Mouse (Mus musculus) retina, postnatal 7 days (tissue): ENCODE results near the gene Exoc7.
"Not testable (repeated sequence)": the region's sequence is repeated elsewhere in the genome, so short reads cannot be mapped to it uniquely, and the experiment has no call there.

Source experiments
- DNase-seq: peaks from one replicate; pipeline ENCODE4 v3.0.0-alpha.2; 2012; ENCODE audit warnings: low read depth, low spot score

Gene Exoc7

DNA sequence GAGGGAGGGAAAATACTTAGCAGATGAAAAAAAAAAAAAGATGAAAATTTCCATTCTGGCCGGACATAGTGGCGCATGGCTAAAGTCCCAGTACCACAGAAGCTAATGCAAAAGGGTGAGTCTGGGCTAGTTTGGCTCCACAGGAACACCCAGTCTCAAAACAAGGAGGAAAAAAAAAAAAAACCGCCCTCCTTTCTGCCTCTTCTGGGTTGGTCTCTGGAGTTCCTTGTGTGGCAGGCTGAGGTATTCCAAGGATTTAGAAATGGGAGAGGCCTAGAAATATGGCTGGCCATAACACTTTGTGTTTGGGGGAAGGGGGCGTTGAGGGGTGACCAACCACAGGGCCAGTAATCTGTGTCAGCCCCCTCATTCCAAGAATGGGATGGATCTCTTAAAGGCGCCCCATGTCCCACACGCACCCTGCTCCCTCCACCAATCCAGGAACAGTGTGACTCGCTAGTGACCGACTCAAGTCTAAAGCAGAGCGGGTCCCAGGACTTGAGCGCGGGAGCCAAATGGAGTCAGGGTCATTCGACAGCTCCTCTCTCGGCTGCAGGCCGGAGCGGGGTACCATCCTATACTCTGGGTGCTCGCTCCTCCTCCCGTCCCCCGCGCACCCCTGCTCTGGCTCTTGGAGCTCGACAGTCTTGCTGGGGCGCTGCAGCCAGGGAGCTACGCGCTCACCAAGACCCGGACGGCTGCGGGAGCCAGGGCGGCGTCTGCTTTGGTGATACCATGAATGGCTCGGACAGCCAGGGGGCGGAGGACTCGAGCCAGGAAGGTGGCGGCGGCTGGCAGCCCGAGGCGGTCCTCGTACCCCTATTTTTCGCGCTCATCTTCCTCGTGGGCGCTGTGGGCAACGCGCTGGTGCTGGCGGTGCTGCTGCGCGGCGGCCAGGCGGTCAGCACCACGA is 26.0 kb downstream of the Exoc7 start, which contains the start of gene Galr2:
Gene Galr2 (plus strand): TSS at position 189 of the 913 bp plus-strand sequence.
- DNase-seq = no peak

- not testable (repeated sequence) for DNase-seq
Observed at GRCm38 (mm10) chr11:116277184-116277583, 29.8 kb downstream of the Exoc7 start.

DNA sequence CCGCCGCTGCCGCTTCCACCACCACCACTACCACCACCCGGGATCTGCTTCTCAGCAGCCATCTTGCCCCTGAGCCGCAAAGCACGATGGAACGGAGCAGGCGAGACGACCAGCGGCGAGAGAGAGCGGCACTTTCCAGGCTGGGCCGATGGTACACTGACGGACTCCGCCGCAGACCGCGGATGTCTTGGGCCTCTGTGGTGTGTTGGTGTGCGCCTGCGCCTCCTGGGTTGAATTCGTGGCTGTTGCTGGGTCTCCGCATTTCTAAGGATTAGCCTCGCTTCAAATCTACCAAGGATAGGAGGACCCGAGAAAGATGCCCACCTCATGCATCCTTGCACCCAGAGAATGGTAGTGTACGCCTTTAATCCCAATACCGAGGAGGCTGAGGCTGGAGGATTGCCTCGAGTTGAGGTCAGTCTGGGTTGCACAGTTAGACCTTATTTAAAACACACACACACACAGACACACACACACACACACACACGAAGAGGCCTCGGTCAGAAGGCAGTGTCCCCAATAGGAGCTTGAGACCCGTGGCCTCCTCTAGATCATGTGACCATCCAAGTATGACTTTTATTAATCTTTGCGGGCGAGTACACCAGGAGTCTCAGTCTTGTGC is 32.9 kb downstream of the Exoc7 start, which contains the start of gene Srp68:
Gene Srp68 (minus strand): TSS at position 173 of the 622 bp plus-strand sequence.
- peak; percentile 91 for DNase-seq

DNA sequence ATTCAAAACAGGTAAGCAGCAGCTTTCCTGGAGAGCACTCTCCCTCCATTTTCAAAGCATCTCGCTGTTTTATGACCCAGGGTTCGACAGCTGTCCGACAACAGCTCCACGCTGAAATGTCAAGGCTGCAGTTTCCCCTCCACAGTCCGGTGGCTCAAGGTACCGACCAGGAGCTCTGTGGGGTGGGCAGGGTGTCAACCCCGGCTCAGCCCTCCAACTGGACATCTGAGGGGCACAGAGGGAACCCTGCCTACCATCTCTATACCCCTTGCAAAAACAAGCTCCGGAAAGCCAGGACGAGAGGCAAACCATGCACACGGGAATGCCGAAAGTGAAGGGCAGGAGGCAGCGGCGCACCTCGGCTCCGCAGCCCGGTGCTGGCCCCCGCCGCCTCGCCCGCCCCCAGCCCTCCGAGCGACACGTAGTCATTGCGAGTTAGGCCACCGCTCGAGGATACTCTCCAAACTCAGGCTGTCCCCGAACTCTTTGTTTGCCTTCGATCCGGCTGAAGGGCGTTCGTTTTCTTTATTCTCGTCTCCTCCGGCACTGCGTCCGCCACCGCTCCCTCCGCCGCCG is 33.5 kb downstream of the Exoc7 start:
- DNase-seq = no peak

DNA sequence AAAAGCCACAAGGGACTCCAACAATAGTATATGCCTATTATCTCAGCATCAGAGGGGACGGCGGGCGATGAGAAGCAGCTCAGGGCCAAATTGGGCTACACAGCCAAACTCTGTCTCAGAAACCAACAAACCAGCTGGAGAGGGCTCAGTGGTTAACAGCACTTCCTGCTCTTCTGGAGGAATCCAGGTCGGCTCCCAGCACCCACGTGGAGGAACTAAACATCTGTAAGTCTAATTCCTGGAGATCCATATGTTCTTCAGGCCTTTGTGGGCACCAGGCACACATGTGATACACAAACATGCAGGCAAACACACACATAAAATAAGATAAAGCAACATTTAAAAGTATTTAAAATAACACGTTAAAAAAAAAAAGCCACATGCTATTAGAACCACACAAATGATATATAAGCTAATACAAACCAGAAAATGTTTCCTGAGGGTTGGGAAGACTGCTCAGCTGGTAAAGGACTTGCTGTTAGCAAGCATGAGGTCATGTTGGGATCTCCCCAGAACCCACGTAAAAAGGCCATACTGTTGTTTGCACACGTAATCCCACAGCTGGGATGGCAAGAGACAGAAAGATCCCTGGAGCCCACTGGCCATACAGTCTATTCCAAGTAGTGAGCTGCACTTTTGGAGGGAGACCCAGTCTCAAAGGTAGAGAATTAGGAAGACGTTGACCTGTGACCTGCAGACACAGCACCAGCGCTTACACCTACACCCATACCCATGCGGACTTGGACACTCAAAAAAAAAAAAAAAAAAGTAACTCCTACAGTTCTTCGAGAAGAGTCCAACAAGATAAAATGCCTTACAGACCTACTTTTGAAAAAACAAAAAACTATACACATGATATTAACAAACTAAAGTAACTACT is 34.2 kb downstream of the Exoc7 start:
- DNase-seq = no peak

GRCm38 (mm10) chr11:116269560-116269959 is 37.5 kb downstream of the Exoc7 start:
- DNase-seq = no peak

GRCm38 (mm10) chr11:116268313-116268712 is 38.7 kb downstream of the Exoc7 start:
- DNase-seq = no peak

DNA sequence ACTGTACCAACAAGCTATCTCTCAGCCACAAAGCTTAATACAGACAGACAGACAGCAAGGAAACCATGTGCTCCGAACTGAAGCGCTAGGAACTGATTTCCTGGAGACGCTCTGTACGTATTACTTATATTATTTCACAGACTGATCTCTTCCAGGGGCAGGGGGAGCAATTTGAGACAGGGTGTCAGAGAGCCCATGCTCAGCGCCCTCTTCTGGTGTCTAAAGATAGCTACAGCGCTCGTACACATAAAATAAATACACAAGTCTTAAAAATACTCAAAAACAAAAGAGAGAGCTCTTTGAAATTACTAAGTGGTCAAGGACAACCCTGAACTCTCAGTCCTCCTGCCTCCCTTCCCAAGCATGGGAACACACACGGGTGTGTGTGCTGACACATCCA is 39.4 kb downstream of the Exoc7 start:
- DNase-seq = no peak

GRCm38 (mm10) chr11:116265850-116266249 is 41.2 kb downstream of the Exoc7 start:
- no peak for DNase-seq

- no peak for DNase-seq
Observed at GRCm38 (mm10) chr11:116265352-116265751, 41.7 kb downstream of the Exoc7 start.

DNA sequence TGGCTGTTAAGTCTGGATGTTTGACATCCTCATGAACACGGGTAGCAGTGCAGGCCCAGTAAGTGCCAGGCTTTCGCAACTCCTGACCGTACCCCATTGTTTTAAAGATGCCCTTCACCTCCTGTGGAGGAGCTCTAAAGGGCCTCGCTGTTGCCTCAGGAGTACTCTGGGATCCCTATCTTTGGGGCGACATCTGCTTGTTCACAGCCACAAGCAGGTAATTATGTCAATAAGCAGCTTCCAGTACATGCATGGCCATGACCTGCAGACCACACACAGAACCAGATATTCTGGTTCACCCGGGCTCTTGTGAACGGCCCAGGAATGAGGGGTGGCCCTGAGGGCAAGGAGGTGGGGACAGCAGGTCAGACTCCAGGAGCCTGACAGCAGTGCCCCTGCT is 46.8 kb downstream of the Exoc7 start:
- DNase-seq = no peak

DNA sequence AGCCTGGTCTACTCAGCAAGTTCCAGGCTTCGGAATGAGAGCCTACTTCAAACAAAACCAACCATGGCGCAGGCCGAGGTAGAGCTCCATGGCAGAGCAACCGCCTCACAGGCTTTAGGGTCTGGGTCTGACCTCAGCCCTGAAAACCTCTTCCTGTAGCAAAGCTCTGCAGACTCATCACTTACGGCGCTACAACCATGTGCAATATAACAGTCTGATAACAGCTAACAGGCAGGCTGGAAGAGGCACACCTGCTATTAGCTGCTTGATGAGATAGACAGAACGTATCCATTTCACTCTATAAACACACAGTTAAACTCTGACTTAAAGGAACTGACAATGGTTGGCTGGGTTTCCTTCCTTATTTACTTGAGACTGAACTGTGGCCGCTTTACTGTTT is 47.6 kb downstream of the Exoc7 start:
- DNase-seq = no peak

- DNase-seq = no peak
Observed at GRCm38 (mm10) chr11:116255982-116256675, 50.9 kb downstream of the Exoc7 start.

GRCm38 (mm10) chr11:116255090-116255981 is 51.7 kb downstream of the Exoc7 start:
- no peak for DNase-seq

DNA sequence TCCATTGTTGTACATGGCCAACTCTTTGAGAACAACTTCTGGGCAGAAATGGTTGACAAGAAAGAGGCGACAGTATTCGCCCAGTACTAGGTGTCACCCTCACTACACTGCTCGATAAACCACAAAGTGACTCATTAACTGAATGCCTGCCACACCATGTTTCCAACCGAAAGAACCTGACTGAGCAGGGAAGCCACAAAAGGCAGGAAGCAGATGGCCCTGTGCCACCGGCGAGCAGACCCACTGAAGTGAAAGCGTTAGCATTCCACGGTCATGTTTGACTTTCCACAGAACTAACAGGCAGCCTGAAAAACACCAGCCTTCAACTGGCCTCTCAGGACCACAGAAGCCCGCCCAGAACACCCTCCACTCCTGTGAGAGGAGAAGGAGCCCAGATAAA is 52.4 kb downstream of the Exoc7 start:
- DNase-seq = no peak

DNA sequence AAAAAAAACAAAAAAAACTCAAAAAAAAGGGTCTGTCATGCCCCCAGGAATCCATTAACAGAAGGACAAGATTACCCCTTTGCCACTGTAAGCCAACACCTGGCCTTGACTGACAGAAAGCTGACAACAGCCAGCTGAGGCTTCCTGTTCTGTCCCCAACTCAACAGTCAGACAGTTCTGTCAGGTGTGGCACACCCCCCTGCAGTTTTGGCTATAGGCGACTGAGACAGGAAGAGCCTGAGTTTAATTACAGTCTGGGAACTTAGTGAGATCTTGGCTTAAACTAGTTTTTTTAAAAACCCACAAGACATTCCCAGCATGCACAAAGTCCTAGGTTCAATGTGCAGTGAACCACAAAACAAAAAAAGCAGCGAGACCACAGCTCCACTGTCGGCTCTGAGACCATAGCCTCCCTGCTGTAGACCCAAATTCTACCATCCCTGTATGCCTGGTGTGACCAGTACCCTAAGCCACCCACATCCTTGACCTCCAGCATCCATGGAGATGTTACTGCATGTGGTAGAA is 53.9 kb downstream of the Exoc7 start:
- DNase-seq = no peak

GRCm38 (mm10) chr11:116250898-116251297 is 56.1 kb downstream of the Exoc7 start:
- DNase-seq = no peak

GRCm38 (mm10) chr11:116247502-116248222 is 59.4 kb downstream of the Exoc7 start:
- DNase-seq = no peak

GRCm38 (mm10) chr11:116245616-116246015 is 61.4 kb downstream of the Exoc7 start:
- DNase-seq = no peak
